Mouse (Mus musculus) liver, embryonic 14.5 days (tissue): ENCODE results near the gene Iqcj.

ENCODE experiments used
- CTCF ChIP-seq: IDR thresholded peaks from 2 replicates; pipeline ENCODE4 v1.5.1; 2016; ENCODE audit warnings: antibody characterized with exemption, low read depth, control low read depth
- EP300 ChIP-seq: IDR thresholded peaks from 2 replicates; pipeline ENCODE4 v1.6.1; 2016; ENCODE audit warnings: antibody characterized with exemption, low read depth

DNA sequence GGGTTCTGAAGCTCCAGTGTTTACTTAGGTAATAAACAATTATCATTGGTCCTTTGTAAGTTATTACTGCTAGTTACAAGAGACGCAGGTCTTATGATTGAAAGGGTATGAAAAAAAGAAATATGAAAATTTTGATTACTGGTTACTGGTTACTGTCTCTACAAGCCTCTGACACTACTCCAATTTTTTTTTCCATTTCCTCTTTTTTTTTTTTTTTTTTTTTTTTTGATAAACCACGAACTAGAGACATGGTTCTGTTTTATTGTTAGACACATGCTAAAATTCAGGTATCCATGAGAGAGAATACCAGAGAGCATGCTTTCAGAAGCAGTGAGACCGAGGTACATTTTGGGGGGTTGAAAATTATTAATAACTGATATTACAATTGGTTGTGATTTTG lies 43.8 kb downstream of the Iqcj start:
- TF ChIP-seq CTCF (no peak), EP300 (no peak)
